Mouse (Mus musculus): ENCODE data around the gene Marc2.

DNA sequence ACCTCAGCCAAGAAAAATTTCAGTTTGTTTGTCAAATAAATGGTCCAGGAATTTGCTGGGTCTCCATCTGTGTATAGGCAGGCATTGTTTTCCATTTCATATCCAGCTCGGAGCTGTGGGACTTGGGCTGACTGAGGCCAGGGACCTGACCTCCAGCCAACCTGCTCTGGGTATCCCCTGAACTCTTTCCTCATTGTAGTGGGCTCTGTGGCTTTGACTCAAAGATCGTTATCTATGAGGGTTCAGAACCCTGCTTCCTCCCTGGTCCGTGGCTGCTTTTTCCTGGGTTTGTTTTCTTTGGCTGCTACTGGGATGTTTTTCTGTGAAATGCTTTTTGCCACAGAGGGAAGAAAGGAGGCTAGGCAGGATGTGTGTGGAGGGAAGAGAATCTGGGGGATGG is 7.7 kb upstream of the Marc2 start:
- no peak for TF ChIP-seq POLR2A (IDR thresholded peaks at IDR 0.05; ENCODE audit: borderline replicate concordance, extremely low read depth, insufficient read depth, insufficient read length, poor library complexity, severe bottlenecking)
- no peak for TF ChIP-seq CTCF (IDR thresholded peaks at IDR 0.05; ENCODE audit: borderline replicate concordance, extremely low read depth, insufficient read depth, insufficient read length)

Measured in brain, embryonic 14.5 days (tissue).